In the genomic region with DNA sequence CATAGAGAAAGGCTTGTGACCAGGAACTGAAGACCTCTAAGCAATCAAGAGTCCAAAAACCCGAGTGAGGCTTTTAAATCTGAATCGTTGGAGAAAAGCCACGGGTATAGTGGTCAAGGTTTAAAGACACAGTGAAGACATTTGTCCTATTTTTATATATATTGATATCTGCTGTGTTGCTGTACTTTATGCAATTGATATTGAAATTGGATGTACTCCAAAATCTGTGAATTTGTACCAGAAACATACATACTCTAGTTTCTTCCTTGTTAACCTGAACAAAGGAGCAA, we compare ENCODE assay signal across 9 mouse cellular contexts. TPM values are rescaled to one million over a fixed set of nuclear protein-coding genes. Genes with fewer than 3 reads are reported as not detected.
DNase-seq lines count a peak whose midpoint lies in the region; ATAC-seq and TF ChIP-seq lines count a peak whose summit lies in the region.
"Had no signal": no experiment of that assay in that cellular context is flagged by ENCODE, and none has a peak within 500 bp of the region (broad histone marks: within the 10 kb centered on the region; RNA-seq: fewer than 3 reads in every experiment).

No protein-coding gene starts in this region.

- H3K4me1 ChIP-seq in heart, embryonic 15.5 days (replicated peaks): peaks cover 11% of the 10 kb centered on the region
- peaks cover 0 to 16% of the 10 kb centered on the region in 2 experiments; a peak in 2 of 4 replicates for H3K4me1 ChIP-seq in MEL (ENCODE audit: control insufficient read depth in 1 of 2, insufficient read depth in 2 of 2, low read length in 2 of 2)
- peaks cover 21% of the 10 kb centered on the region for H3K4me1 ChIP-seq in hindbrain, embryonic 10.5 days (replicated peaks)
- H3K4me1 ChIP-seq in midbrain, embryonic 10.5 days: peaks cover 26% of the 10 kb centered on the region

- DNase-seq in heart, postnatal 25 days (ENCODE audit: low spot score): no peak
- DNase-seq in MEL (ENCODE audit: low read depth, low spot score): no peak
- no peak for DNase-seq in hindbrain, embryonic 10.5 days (ENCODE audit: low spot score)
- DNase-seq in midbrain, embryonic 10.5 days (ENCODE audit: low spot score): no peak
- DNase-seq in gastrocnemius, postnatal 4 days (ENCODE audit: low spot score in 2 of 2): no peak
- DNase-seq in right cerebral cortex, postnatal 14 days: no peak

- peak overlapping the region; percentile 78 for H3K9ac ChIP-seq in heart, embryonic 15.5 days
- H3K9ac ChIP-seq in MEL (ENCODE audit: control insufficient read depth, low read depth, low read length, poor library complexity, severe bottlenecking): peak overlapping the region; percentile 93

- no peak for ATAC-seq in heart, embryonic 15.5 days (replicated peaks; ENCODE audit: insufficient number of reproducible peaks, insufficient read depth, low FRiP score, low read depth)
- no peak for ATAC-seq in activated CD4-positive, CD25-positive, alpha-beta regulatory T cell, adult 4 months

- 8% methylated on average over 3 of the region's 3 CpGs for WGBS in heart, embryonic 15.5 days
- WGBS in hindbrain, embryonic 10.5 days: 13% methylated on average over 3 of the region's 3 CpGs
- WGBS in midbrain, embryonic 10.5 days: 17% methylated on average over 3 of the region's 3 CpGs

- H3K27me3 ChIP-seq in heart, embryonic 15.5 days: no peaks in the 10 kb centered on the region
- H3K27me3 ChIP-seq in MEL (ENCODE audit: control insufficient read depth in 1 of 2, insufficient read depth in 2 of 2, low read length in 2 of 2): no peaks in the 10 kb centered on the region
- no peaks in the 10 kb centered on the region for H3K27me3 ChIP-seq in hindbrain, embryonic 10.5 days (ENCODE audit: insufficient read depth, poor library complexity, severe bottlenecking)
- H3K27me3 ChIP-seq in midbrain, embryonic 10.5 days (ENCODE audit: low read depth, poor library complexity, severe bottlenecking): no peaks in the 10 kb centered on the region
- H3K27me3 ChIP-seq: Patski had no signal

- no peak for TF ChIP-seq RAD21 in MEL (IDR thresholded peaks at IDR 0.05; ENCODE audit: low read depth, low read length)

- TF ChIP-seq CTCF in MEL (IDR thresholded peaks at IDR 0.05 in 2 of 3, conservative IDR thresholded peaks at IDR 0.05 in 1 of 3; ENCODE audit: control insufficient read depth in 1 of 3, insufficient read depth in 1 of 3, low read depth in 2 of 3, low read length in 3 of 3, poor library complexity in 1 of 3, severe bottlenecking in 1 of 3): no peak

- H3K79me2 ChIP-seq in MEL (ENCODE audit: control insufficient read depth, insufficient read depth, low read length, poor library complexity): peaks cover 10% of the 10 kb centered on the region

- H3K9me3 ChIP-seq in heart, embryonic 15.5 days (replicated peaks): no peaks in the 10 kb centered on the region
- H3K9me3 ChIP-seq in MEL (replicated peaks; ENCODE audit: insufficient read depth, low read length): no peaks in the 10 kb centered on the region
- H3K9me3 ChIP-seq in hindbrain, embryonic 10.5 days: no peaks in the 10 kb centered on the region
- no peaks in the 10 kb centered on the region for H3K9me3 ChIP-seq in midbrain, embryonic 10.5 days (replicated peaks)

- H3K4me3 ChIP-seq in heart, embryonic 15.5 days: peak overlapping the region; percentile 82
- peak overlapping the region; percentile 88 to 97 for H3K4me3 ChIP-seq in MEL (ENCODE audit: control insufficient read depth in 1 of 2, insufficient read depth in 1 of 2, low read depth in 2 of 2, low read length in 2 of 2)
- peak overlapping the region; percentile 72 for H3K4me3 ChIP-seq in hindbrain, embryonic 10.5 days
- H3K4me3 ChIP-seq in midbrain, embryonic 10.5 days: peak overlapping the region; percentile 65

- H3K4me2 ChIP-seq in heart, embryonic 15.5 days: peak overlapping the region; percentile 76

- TF ChIP-seq EP300 in MEL (IDR thresholded peaks at IDR 0.05; ENCODE audit: low read depth in 1 of 2, low read length in 2 of 2): no peak

- H3K27ac ChIP-seq in heart, embryonic 15.5 days: peak overlapping the region; percentile 73
- H3K27ac ChIP-seq in MEL (ENCODE audit: control insufficient read depth, low read depth, low read length): peak overlapping the region; percentile 27
- peak overlapping the region; percentile 89 for H3K27ac ChIP-seq in hindbrain, embryonic 10.5 days
- peak overlapping the region; percentile 84 for H3K27ac ChIP-seq in midbrain, embryonic 10.5 days (replicated peaks)

- H3K36me3 ChIP-seq in heart, embryonic 15.5 days: no peaks in the 10 kb centered on the region
- peaks cover 0 to 21% of the 10 kb centered on the region in 2 experiments; a peak in 2 of 4 replicates for H3K36me3 ChIP-seq in MEL (ENCODE audit: control insufficient read depth in 1 of 2, insufficient read depth in 2 of 2, low read length in 2 of 2)
- H3K36me3 ChIP-seq in hindbrain, embryonic 10.5 days: no peaks in the 10 kb centered on the region
- peaks cover 3% of the 10 kb centered on the region; the same call in 1 of the 2 replicates for H3K36me3 ChIP-seq in midbrain, embryonic 10.5 days

- TF ChIP-seq POLR2A in MEL (IDR thresholded peaks at IDR 0.05; ENCODE audit: control insufficient read depth in 1 of 2, insufficient read depth in 1 of 2, low read depth in 1 of 2, low read length in 2 of 2, poor library complexity in 1 of 2): no peak

- intact Hi-C loops in heart, postnatal 25 days (cut with DNase I): loop anchor here (2.0 kb wide), 1 partner anchor 44 kb away; no protein-coding TSS in a partner anchor

TF ChIP-seq in MEL, 35 proteins besides CTCF, POLR2A, EP300 and RAD21:
- TF ChIP-seq ZMIZ1 (IDR thresholded peaks at IDR 0.05; ENCODE audit: low read depth, low read length): no peak
TF ChIP-seq in MEL: peak in this region for 0.

RNA-seq across cellular contexts. Expression of a gene that starts 0.8 kb away (rescaled TPM):
- polyA plus RNA-seq in heart, embryonic 15.5 days (2015; fragmentation: Nextera tagmentation; extraction: Ambion mirVana): 47.2 and 50.3 TPM in 2 replicates
- 10 to 100 TPM; 88.0 to 92.5 TPM for total RNA-seq in heart, postnatal 25 days (2021)
- total RNA-seq in MEL (2012; rRNA removed): 32.5 and 35.4 TPM in 2 replicates
- 10 to 100 TPM in 1 of 2 experiments, not detected in 1; 74.8 TPM for polyA plus RNA-seq in MEL (2012; ENCODE audit: insufficient read depth in 1 of 2, insufficient read length in 2 of 2, low read depth in 1 of 2, low replicate concordance in 2 of 2, missing spikeins in 1 of 2)
- 52.2 and 52.9 TPM in 2 replicates for polyA plus RNA-seq in hindbrain, embryonic 10.5 days (2016; fragmentation: Nextera tagmentation; extraction: Ambion mirVana)
- 46.3 and 50.8 TPM in 2 replicates for polyA plus RNA-seq in midbrain, embryonic 10.5 days (2016; fragmentation: Nextera tagmentation; extraction: Ambion mirVana)
- 10 to 100 TPM; 84.5 to 98.6 TPM for polyA plus RNA-seq in activated CD4-positive, CD25-positive, alpha-beta regulatory T cell, adult 4 months (2017; shearing (Covaris generic))
- total RNA-seq in gastrocnemius, postnatal 4 days (2021): 10 to 100 TPM; 58.5 to 64.0 TPM

RNA-seq across cellular contexts. Expression of a gene that starts 0.9 kb away (rescaled TPM):
- polyA plus RNA-seq in heart, embryonic 15.5 days (2015; fragmentation: Nextera tagmentation; extraction: Ambion mirVana): 0.21 and 0.27 TPM in 2 replicates
- total RNA-seq in heart, postnatal 25 days (2021): under 1 TPM; 0.17 to 0.18 TPM
- total RNA-seq in MEL (2012; rRNA removed): 0.27 and 0.29 TPM in 2 replicates
- under 1 TPM in 1 of 2 experiments, not detected in 1; 0.88 TPM for polyA plus RNA-seq in MEL (2012; ENCODE audit: insufficient read depth in 1 of 2, insufficient read length in 2 of 2, low read depth in 1 of 2, low replicate concordance in 2 of 2, missing spikeins in 1 of 2)
- 0.35 and 0.78 TPM in 2 replicates for polyA plus RNA-seq in hindbrain, embryonic 10.5 days (2016; fragmentation: Nextera tagmentation; extraction: Ambion mirVana)
- polyA plus RNA-seq in midbrain, embryonic 10.5 days (2016; fragmentation: Nextera tagmentation; extraction: Ambion mirVana): 0.39 and 0.62 TPM in 2 replicates
- polyA plus RNA-seq in activated CD4-positive, CD25-positive, alpha-beta regulatory T cell, adult 4 months (2017; shearing (Covaris generic)): under 1 TPM in 1 of 2 experiments, not detected in 1; 0.11 TPM
- under 1 TPM; 0.05 to 0.15 TPM for total RNA-seq in gastrocnemius, postnatal 4 days (2021)

Comparison
In these comparisons a context has a peak if more than half of its experiments do, and no peak if none do; other contexts are left out.
1. H3K27ac ChIP-seq: peak in every context shown above with its lines; median percentile 89 in hindbrain, embryonic 10.5 days; 84 in midbrain, embryonic 10.5 days; 73 in heart, embryonic 15.5 days; 27 in MEL.